Mouse (Mus musculus) kidney, adult 11 months (tissue): ENCODE measurements at regions not wholly inside any gene's neighbourhood (a gene's known extent, or its start where the extent isn't known, plus 50 kb on each side); places are given as distances from the start of the nearest gene placed in this dataset.

Experiments
- DNase-seq: peaks from one replicate; pipeline ENCODE4 v3.0.0; 2022

DNA sequence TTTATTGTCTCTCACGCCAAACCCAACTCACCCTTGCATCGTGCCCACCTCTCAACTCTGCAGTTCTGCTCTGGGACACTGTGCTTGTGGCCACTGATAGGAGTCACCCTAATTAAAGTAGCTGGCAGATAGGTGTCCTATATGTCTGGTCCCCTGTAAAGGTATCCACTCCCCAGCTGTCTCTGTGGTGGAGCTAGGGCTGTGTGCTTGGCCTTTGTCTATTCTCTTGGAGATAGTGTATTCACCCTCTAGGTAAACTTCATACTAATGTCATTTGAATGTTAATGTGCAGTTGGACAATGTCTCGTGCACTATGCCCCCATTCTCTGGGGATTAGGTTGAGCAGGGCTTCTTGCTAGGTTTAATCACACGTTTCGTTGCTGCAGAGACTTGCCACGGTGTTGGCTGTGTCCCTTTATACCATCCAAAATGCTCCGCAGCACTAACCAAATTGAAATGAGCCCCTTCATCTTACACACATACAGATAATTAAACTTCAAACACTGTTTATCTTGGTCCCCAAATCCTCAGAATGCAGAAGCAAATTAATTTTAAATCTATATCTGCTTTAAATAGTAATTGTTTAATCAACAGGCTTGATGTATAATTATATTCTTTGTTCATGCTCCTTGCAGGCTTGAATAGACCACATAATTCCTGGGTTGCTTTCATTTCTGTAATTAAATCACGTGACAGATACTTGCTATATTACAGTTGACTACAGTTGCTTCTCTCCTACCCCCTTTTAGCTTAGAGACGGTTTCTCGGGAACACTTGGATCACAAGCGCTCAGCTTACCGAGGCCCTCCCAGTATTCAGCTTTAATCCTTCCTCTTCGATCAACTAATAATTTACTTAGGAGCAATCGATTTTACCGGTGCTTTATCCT, 453.0 kb upstream of the Slc30a5 start:
- no peak for DNase-seq

DNA sequence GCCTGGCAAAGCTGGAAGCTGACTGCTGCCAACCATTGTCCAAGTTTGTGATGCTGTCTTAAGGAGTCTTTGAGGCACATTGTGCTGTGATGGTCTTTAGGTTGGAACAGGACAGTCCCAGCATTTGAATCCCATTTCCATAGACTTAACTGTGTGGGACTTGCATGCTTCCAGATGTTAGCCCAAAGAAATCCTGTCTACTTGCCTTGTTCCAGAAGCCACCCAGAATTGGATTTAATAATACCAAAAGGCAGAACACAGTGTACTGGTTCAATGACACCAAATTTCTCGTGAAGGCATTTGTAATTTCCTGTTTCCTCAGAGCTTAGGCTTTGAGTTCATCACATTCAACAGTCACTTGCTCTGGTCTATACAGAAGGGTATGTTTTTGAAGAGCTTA, 444.9 kb upstream of the Slc30a5 start:
- no peak for DNase-seq

DNA sequence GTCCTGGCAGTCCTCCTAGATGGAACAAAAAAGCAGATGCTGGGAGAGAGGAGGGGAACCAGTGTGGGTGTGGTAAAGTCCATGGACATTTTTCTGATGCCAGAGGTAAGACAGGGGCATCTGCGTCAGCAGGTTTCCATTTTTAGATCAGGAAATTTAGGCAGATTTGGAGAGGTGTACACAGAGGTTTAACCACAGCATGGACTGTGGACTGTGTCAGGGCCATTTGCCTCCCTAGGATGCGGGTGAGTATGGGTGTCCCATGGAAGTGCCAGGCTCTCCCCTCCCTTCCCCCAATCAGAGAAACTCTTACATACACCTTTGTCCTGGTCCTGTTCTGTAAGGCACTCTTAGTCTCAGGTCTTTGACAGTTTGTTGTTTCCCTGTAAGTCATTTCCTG, 443.5 kb upstream of the Slc30a5 start:
- DNase-seq = peak; percentile 60

DNA sequence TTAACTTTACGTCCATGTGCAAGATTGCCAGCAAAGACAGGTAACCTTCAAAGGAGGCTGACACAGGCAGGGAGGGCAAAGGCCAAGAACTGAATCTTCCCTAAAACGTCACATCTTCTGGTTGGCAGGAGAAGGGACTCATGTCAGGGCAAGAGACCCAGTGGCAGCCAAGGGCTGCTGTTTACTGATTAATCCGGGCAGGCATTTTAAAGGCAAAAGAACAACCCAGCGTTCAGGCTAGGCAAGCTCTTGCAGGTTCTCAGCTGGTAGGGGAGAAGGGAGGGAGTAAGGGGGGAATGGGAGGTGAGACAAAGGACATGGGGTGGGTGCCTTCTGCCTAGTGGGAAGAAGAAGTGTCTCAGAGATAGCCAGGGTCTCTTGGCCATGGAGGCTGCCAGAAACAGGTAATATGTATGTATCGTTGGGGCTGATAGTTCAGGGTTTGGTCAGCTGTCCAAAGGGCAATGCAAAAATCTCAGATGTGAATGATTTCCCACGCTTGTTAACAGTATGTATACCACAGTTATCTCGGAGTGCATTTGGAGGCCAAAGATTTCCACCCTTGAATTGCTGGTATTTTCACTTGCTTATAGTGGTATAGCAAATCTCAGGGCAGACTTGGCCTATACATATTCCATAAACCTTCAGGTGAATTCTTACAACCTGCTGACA, 441.4 kb upstream of the Slc30a5 start:
- DNase-seq = peak; percentile 89

DNA sequence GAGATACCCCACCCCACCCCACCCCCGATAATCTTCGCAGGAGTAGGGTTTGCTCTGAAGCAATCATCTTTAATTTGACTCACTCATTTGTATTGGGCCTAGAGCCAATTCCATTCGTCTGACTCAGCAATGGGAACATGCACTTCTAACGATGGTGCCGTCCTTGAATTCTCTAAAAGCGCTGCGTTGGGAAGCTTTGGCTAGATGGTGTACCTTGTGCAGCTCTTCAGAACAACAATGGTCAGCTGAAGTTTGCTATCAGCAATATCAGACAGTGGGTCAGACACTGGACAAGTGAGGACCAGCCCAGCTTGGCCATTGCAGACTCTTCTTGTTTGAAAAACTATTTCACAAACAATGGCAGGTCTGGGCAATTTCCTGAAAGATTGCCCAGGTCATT, 440.1 kb upstream of the Slc30a5 start:
- no peak for DNase-seq

DNA sequence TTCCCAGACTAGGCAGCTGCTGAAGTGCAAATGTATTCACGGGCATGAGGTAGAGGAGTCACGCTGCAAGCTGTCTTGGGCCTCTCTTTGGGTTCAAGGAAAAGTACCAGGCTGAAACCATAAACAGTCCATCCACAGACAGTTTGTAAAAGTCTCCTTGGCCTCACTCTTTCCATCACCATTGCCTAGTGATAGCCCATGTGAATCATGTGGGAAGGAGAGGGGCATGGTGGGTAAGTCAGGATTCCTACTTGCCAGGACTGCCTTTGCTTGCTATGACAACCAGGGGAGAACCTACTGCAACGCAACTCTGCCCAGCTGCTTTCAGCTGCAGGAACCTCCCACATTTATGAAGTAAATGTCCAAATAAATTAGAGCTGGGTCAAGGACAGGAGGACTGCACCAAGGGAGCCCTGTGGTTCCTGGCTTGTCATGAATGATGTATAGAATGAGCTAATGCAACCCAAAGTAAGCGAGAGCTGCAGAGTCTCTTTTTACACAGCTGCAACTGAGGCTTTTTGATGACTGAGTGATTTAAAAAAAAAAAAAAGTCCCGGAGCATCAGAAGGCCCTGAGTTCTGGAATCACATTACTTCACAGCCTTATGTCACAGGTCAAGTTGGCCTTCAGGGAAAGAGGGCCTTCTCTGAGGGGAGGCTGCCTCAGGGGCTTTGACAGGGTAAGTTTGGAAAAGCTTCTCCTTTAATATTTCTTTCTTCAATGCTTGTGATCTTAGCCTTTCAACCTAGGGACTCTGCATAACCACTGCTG, 420.7 kb upstream of the Slc30a5 start:
- no peak for DNase-seq

DNA sequence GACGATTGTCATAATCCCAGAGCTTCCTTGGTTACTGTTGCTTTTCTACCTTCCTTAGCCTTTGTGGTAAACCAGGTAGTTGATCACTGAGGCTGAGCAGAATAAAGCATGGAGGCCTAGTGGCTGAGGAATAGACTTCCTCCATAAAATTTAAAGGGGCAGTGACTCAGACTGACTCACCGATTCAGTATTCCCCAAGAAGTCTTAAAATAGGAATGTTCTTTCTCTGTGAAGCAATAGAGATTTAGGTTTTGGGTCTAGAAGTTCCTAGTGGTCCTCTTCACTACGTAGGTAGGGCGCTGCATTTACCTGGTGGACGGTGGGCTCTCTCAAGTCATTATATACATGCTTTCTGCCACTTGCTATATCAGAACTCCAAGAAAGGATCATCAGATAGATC, 416.1 kb upstream of the Slc30a5 start:
- no peak for DNase-seq

DNA sequence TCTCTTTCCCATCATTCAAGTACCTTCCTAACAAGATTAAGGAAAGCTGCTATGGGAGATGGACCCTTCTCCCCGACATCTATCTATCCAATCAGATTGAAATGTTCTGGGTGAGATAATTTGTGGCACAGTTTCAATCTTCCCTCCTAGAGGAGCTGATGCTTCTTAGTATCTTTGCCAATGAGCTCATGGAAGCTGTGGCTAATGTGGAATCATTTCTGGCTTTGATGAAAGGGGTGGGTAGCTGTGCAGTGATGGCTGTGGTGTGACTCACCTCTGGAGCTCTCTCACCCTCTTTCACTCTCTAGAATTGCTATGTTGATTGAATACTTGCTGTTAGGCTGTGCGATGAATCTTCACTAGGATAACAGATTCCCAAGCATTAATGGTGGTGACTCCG, 411.1 kb upstream of the Slc30a5 start:
- DNase-seq = no peak

DNA sequence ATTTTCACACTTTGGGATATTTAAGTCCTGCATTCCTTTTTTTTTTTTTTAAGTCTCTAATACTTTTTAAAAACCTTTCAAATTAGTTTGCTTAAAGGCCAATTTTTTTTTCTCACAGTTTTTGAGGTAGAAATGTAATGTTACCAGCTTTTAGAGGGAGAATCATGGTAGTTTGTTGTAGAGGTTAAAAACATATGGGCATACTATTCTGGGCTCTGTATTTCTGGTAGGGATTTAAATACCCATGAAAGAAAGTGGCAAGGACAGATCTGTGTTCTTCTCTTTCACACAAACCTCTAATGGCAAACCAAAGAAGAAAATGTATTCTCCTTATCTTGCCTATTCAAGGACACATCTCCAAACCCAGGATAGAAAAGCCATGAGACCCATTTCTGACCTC, 405.6 kb upstream of the Slc30a5 start:
- DNase-seq = no peak

DNA sequence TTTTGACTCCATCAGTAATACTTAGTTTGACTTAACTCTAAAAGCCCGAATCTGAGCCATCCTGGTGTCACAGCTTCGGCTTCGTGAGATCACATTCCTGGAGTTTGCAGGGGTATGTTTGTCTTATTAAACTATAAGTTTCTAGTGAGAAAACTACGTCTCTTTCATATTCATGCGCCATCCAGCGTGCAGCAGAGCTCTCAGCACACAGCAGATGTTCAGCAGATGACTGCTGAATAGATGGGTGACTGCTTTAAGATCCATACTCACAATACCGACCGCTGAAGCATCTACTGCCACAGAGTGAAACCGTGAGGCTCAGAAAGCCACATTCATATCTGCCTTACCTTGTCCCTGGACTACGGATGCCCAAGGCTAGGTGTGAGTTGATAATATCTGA, 403.8 kb upstream of the Slc30a5 start:
- no peak for DNase-seq

DNA sequence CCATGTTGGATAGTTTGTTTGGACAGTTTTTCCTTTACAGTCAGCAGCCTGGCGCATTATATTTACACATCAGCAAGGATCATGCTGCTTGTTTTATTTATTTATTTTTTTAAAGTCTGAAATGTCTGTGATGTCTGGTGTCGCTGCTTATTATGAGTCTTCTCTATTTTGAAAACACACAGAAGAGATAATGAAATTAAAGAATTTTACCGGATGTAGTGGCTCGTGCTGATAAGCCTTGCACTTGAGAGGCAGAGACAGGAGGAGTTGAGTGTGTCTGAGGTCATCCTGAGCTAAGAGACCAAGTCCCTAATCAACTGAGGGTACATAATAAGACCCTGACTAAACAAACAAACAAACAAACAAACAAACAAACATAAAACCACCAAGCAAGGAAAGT, 402.6 kb upstream of the Slc30a5 start:
- no peak for DNase-seq

DNA sequence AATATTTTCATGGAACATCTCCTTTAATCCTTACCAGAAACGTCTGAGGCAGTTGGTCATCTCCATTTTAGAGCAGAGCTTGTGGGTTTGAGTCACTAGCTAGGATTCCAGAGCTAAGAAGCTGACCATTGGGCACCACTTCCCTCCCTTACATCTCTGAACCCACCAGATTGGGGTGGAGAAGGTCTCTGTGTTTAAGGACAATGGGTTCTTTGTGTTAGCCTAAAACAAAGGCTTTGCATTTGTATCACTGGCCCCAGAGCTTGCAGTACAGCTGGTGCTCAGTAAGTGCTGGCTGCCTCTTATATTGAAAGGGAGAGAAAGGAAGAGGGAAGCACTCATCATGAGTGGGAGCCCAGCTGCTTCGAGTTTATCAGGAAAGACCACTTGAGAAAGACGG, 401.9 kb upstream of the Slc30a5 start:
- no peak for DNase-seq

DNA sequence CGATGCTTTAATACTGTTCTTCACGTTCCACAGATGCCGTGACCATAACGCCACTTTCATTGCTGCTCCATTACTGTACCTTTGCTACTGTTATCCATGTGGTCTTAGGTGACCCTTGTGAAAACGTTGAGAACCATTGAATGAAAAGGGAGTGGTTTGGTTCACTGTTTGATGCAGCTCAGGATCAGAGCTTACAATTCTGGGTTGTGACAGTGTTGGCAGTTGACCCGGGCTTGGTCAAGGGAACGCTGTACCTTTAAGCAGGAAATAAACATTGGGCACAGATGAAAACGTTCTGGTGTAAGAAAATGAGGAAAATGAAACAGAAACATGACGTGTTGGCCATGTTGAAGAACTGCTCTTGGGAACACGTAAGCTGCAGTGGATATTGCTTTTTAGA, 401.3 kb upstream of the Slc30a5 start:
- no peak for DNase-seq

DNA sequence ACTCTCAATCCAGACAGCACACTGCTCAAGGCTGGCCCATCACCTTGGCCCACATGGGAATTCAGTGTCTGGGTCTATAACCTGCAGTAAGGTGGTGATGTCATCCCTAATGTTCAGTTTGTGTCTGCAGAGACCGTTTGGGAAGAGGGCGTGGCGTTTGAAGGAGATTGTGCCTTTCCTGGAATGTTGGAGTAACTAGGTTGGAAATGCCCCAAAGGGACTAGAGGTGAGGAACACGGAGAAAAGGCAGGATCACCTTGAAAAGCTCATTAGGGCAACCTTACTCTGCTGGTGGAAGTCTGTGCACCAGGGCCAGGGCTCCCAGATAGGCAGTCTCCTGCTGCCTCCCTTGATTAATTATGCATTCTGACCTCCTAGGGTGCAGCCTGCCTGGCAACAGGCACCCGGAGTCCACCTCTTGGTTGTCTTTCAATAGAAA, 400.6 kb upstream of the Slc30a5 start:
- DNase-seq = peak; percentile 85

DNA sequence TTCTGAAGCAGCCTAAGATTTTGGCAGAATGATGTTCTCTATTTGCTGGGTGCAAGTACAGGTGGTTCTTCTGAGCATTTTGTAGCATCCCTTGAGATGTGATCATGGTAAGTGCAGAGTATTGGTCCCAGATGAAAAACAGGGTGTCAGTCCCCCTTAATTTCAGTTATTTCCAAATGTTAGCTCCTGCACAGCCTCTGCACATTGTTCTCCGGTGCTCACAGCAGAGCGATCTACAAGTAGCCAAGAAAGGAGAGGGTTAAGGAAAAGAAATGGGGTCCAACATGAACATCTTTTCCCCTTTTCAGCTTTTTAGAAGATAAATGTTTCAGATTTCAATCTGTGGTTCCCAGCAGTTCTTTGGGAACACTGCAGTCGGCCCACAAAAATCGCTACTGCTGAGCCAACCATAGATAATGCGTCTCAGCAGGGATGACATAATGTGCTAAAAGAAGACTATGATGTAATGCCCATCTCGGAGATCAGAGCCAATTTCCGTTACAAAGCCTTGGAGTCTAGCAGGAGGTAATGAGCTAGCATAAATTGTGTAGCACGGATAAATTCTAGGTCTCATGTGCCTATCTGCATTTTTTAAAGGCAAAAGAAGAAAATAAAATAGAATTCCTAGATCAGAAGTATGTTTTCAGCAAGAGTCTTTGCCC, 400.1 kb upstream of the Slc30a5 start:
- peak; percentile 18 for DNase-seq

DNA sequence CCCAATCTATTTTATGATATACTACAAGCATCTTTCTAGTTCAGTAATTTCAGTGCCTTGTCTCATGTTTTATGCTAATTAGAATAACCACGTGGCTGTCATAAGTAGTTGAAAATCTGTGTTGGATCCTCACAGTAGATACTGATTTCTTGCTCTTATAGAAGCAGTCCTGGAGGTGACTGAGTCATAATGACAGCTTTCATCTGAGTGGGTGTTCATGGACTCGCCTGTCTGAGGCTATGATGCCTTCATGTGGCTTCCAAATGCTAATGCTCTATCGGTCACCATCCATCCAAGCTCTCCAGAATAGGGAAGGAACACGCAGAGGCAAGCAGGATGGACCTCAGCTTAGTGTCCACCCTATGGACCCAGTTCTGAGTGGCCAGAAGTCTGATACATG, 396.6 kb upstream of the Slc30a5 start:
- DNase-seq = no peak

DNA sequence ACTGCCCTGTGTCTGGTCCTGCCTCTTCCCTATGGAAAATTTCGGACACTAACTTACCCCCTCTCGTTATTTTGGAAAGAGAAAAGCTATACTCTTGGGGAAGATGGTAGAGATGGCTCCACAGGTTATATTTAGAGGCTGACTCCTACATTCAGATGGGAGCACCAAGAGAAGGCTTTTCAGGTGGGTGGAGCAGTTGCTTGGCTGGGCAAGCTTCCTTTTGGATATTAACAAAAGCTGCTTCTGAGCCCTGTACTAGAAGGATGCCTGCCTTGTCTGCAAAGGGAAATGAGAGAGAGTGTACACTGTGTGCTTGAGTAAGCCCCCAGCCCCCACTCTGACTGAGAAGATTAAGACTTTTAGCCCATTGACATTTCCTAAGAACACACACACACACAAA, 392.1 kb upstream of the Slc30a5 start:
- DNase-seq = no peak

DNA sequence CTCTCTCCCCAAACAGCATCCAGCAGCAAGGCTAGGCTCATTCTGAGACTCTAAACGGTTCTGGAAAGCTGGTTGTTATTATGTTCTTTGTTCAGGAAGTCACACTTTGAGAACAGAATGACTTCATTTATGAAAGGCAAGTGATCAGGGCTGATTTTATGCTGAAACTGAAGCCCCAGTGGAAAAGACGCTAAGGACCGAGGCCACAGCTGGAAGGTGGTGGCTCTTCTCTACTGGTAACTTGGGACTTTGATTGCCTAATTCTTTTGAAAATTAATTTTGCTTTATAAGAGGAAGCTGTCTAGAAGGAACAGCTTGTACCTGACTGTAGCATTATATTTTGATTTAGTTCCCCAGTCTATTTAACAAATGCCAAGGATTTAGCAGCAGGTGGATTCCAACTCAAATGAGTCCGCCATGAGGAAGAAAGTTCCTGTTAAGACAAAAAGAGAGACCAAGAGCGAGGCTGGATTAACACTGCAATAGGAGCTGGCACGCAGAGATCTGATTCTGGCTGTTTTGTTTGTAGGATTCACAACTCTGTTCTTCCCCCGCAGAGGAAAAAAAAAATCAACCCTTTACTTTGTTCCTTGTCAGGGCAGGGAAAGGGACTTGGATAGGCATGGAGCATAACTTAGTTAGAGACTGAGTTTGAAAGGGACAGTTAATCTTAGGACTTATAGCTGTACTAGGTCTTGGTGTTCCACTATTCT, 388.3 kb upstream of the Slc30a5 start:
- DNase-seq = no peak

DNA sequence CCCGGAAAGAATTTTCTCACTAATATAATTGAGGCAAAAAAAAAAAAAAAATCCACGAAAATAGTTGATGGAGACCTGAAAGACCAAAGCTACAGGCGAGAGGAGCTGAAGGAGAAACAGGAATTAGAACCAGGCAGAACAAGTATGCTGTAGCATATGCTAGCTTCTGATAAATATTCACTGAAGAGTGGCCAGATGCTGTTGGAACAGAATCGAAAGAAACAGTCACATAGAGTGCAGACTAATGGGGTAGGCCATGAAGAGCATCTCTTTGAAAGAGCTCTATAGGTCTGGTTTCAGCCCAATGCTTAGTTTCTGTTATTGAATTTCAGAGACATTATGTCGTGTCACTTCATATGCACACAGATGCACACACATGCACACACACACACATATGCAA, 386.3 kb upstream of the Slc30a5 start:
- DNase-seq = no peak

DNA sequence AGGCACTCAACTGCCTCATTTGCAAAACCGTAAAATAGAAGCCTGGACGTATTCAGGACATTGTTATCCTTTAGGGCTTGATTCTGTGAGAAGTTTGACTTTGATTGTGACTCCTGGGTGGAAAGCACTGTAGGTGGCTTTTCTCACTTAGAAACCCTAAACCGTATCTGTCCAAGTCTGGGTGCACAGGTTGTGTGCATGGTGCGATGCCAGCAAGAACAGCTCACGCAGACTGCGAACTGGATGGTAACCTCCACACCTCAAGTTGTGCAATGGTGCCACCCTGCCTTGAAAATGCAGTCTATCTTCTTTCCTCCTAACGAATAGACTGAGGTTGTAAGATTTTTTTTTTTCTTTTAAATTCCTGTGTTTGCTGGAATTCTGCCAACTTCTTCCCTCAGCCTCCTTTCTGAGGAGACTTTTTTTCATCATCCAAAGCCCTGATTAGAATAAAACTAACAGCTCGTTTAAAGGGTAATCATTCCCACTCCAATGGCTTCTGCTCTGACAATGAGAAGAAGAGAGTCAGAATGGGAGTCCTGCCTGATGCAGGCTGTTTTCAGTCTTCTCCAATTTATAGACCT, 383.8 kb upstream of the Slc30a5 start:
- no peak for DNase-seq

DNA sequence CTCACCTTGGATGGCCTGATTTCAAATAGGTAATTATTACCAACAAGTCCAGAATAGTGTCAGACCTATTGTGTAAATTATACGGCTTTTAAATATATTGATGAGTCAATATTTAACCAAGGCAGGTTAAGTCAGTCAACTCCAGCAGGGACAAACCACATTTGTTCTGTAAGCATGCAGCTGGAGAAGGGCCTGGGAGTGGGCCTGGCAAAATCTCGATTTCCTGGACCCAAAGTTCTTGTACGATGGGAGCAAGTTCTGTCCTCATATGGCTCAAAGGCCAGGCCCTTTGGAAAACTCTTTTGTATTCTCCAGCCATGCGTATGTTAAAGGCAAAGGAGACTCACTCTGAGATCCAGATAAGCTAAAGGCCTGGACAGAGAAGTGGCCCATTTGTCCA, 383.2 kb upstream of the Slc30a5 start:
- DNase-seq = no peak

DNA sequence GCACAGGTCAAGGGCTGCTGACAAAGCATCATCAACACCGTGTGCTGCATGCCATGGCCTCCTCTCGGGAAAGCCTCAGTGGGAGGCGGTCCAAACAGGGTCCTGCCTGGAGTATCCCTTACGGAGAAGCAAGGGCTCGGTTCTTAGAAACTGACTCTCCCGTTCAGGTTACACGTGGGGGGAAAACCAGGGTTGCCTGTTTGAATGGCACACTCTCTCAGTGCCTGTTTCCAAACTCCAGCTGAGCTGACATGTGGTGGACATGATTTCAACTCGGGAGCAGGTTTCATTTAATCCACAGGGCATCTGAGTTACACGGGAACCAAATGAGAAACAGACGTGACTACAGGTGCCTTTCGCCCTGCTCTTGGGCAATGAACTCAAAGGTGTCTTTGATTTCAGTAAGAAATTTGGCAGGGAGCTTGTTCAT, 382.6 kb upstream of the Slc30a5 start:
- peak; percentile 55 for DNase-seq
